ENCODE assay signal across 16 mouse cellular contexts in genomic region chr13:30004849-30005248, GRCm38 (mm10). TPM values are rescaled to one million over a fixed set of nuclear protein-coding genes. Genes with fewer than 3 reads are reported as not detected.
DNase-seq lines count a peak whose midpoint lies in the region; TF ChIP-seq lines count a peak whose summit lies in the region.
"Had no signal": no experiment of that assay in that cellular context is flagged by ENCODE, and none has a peak within 500 bp of the region (broad histone marks: within the 10 kb centered on the region; RNA-seq: fewer than 3 reads in every experiment).

No protein-coding gene starts in this region.

- 0 out of 2 replicates have a peak, but pooled peaks cover 3% of the 10 kb centered on the region for H3K79me2 ChIP-seq in CH12.LX (replicated peaks; ENCODE audit: control insufficient read depth, extremely low read depth, insufficient read depth, poor library complexity, severe bottlenecking)

- TF ChIP-seq POLR2A in CH12.LX (IDR thresholded peaks at IDR 0.05; ENCODE audit: low read depth, low read length) = 0 out of 2 replicates have a peak, but pooled peaks have one; percentile 31

- no peaks in the 10 kb centered on the region for H3K27me3 ChIP-seq in CH12.LX (replicated peaks)

- H3K4me2 ChIP-seq in CH12.LX (ENCODE audit: insufficient read depth, low read depth, poor library complexity, severe bottlenecking) = peak overlapping the region; percentile 82

- H3K4me3 ChIP-seq in CH12.LX (replicated peaks in 1 of 3; ENCODE audit: low read depth in 2 of 3, low read length in 2 of 3, poor library complexity in 1 of 3) = peak overlapping the region in 1 of 3 experiments; percentile 38

- TF ChIP-seq CTCF in CH12.LX (conservative IDR thresholded peaks at IDR 0.05 in 1 of 2, IDR thresholded peaks at IDR 0.05 in 1 of 2; ENCODE audit: low read depth in 2 of 2, low read length in 2 of 2) = no peak

- no peak for TF ChIP-seq EP300 in CH12.LX (IDR thresholded peaks at IDR 0.05; ENCODE audit: low read length)

- in situ Hi-C loops in CH12.LX (cut with MboI; ENCODE audit: low pct_ligation_motif_present, low pct_unique_long_range_greater_than_20kb, low sequenced_read_pairs) = loop anchor here (5.0 kb wide), 1 partner anchor 72 kb away; no protein-coding TSS in a partner anchor

- H3K27ac ChIP-seq in CH12.LX (ENCODE audit: insufficient read depth, low read depth) = no peak overlapping the region; the same call in 1 of the 2 replicates

- intact Hi-C loops in heart, postnatal 14 days (cut with DNase I) = no loop called here

- DNase-seq in heart, adult 11 months = peak; percentile 8
- no peak for DNase-seq in heart, postnatal 14 days
- peak; percentile 35 for DNase-seq in 416B (ENCODE audit: low read depth)
- DNase-seq in CH12.LX (ENCODE audit: extremely low read depth) = no peak
- DNase-seq in retina, embryonic 14.5 days (ENCODE audit: low spot score) = no peak
- DNase-seq in lung, postnatal 36 days = no peak
- DNase-seq: adrenal gland, adult 2 months; adrenal gland, adult 8-10 months; adrenal gland, postnatal 10 days; adrenal gland, postnatal 14 days; adrenal gland, postnatal 25 days; adrenal gland, postnatal 36 days; B cell, adult 2 months; cerebellum, adult 11 months; cerebellum, adult 8-10 months had no signal

- TF ChIP-seq RAD21 in CH12.LX (IDR thresholded peaks at IDR 0.05; ENCODE audit: low read depth, low read length) = no peak

- peaks cover 12 to 50% of the 10 kb centered on the region in 2 experiments for H3K4me1 ChIP-seq in CH12.LX (ENCODE audit: control insufficient read depth in 1 of 2, insufficient read depth in 2 of 2)

- dilution Hi-C loops in CH12.LX (cut with MboI; ENCODE audit: extremely low pct_ligation_motif_present, extremely low pct_unique_long_range_greater_than_20kb, low sequenced_read_pairs) = no loop called here

- peak overlapping the region; percentile 61 for H3K9ac ChIP-seq in CH12.LX (ENCODE audit: insufficient read depth, low read depth)

- no peaks in the 10 kb centered on the region for H3K36me3 ChIP-seq in CH12.LX (replicated peaks in 1 of 2; ENCODE audit: control insufficient read depth in 1 of 2, insufficient read depth in 1 of 2, low read length in 1 of 2)
- H3K36me3 ChIP-seq: G1E had no signal

- H3K9me3 ChIP-seq in CH12.LX (replicated peaks; ENCODE audit: low read length) = no peaks in the 10 kb centered on the region
- H3K9me3 ChIP-seq: G1E had no signal

TF ChIP-seq in CH12.LX, 34 proteins besides CTCF, POLR2A, EP300 and RAD21:
- 0 out of 2 replicates have a peak, but pooled peaks have one; percentile 3 for TF ChIP-seq BHLHE40 (IDR thresholded peaks at IDR 0.05; ENCODE audit: low read depth, low read length)
- peak; percentile 74 for TF ChIP-seq JUN (IDR thresholded peaks at IDR 0.05; ENCODE audit: insufficient read depth, low read depth, low read length)
- TF ChIP-seq MAZ (IDR thresholded peaks at IDR 0.05; ENCODE audit: low read depth, low read length) = 0 out of 2 replicates have a peak, but pooled peaks have one; percentile 82
- peak; percentile 70 for TF ChIP-seq JUND (conservative IDR thresholded peaks at IDR 0.05; ENCODE audit: low read depth, low read length)
- TF ChIP-seq TCF12 (IDR thresholded peaks at IDR 0.05; ENCODE audit: low read depth, low read length) = no peak
- no peak for TF ChIP-seq SMC3 (IDR thresholded peaks at IDR 0.05; ENCODE audit: low read depth, low read length)
- TF ChIP-seq ZNF384 (IDR thresholded peaks at IDR 0.05; ENCODE audit: low read depth, low read length) = no peak
- TF ChIP-seq USF2 (conservative IDR thresholded peaks at IDR 0.05; ENCODE audit: low read depth, low read length) = no peak
- peak; percentile 33 for TF ChIP-seq IRF4 (IDR thresholded peaks at IDR 0.05; ENCODE audit: low read depth, low read length)
- TF ChIP-seq MEF2A (IDR thresholded peaks at IDR 0.05; ENCODE audit: borderline replicate concordance, low read depth, low read length) = no peak
- TF ChIP-seq CHD1 (IDR thresholded peaks at IDR 0.05; ENCODE audit: low read depth, low read length) = no peak

RNA-seq across cellular contexts. Expression of gene E2f3, which starts 19.0 kb away (rescaled TPM):
- 1 to 10 TPM; 8.8 to 9.0 TPM for total RNA-seq in heart, postnatal 14 days (2021)
- total RNA-seq in CH12.LX (2012; rRNA removed) (7.6 and 9.4 TPM in 2 replicates), CH12.LX (2014; rRNA removed) (12.9 and 13.2 TPM in 2 replicates)
- polyA plus RNA-seq in CH12.LX (2012; ENCODE audit: insufficient read length, low read depth) = 18.2 and 20.7 TPM in 2 replicates

Comparison
In these comparisons a context has a peak if more than half of its experiments do, and no peak if none do; other contexts are left out.
1. DNase-seq: peak in heart, adult 11 months (single experiment) and 416B (single experiment); none in heart, postnatal 14 days (0 of 2), CH12.LX (single experiment), retina, embryonic 14.5 days (single experiment) and lung, postnatal 36 days (single experiment).